Mouse (Mus musculus) large intestine, adult 2 months (tissue): ENCODE results near the gene Epb41l3. TPM values are rescaled to one million over a fixed set of nuclear protein-coding genes. Genes with fewer than 3 reads are reported as not detected.

Source experiments
- DNase-seq: peaks from one replicate; pipeline ENCODE4 v3.0.0-alpha.2; 2012; ENCODE audit warnings: low read depth, low spot score
- WGBS: fragments of 180-500 bp; shearing (Covaris S2); methylation state at CpG from one replicate; pipeline ENCODE4 v1.1.7; 2018; 5-methylcytosine and 5-hydroxymethylcytosine counted together
- polyA plus RNA-seq: library from polyadenylated mRNA; depleted of rRNA; stranded (reverse); fragments of >200 nt; gene quantifications from 2 replicates; pipeline ENCODE4 v1.2.3, GENCODE M21; 2012; rRNA removed

The Epb41l3 gene
- polyA plus RNA-seq, 1 experiment: 37.9 TPM

DNA sequence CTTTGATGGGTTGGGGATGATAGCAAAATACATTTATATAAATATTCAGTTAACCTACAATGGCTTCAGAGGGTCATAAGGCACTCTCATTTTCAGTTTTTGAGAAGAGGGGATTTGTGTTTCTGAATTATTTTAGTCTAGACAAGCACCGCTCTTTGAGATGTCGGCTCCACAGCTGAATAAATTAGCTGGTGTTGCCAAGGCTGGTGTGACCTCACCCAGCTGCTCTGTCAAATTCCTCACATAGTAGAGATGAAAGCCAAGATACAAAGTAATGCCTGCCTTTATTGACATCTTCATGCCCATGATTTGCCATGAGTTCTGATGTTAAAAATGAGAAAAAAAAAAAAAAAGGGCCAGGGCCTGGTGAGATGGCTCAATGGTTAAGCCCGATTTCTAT, 214.8 kb downstream of the Epb41l3 start:
- 89% methylated on average over 3 of the region's 3 CpGs for WGBS
- DNase-seq: no peak

- no peak for DNase-seq
- WGBS: 55% methylated on average over 4 of the region's 4 CpGs
Observed at GRCm38 (mm10) chr17:69301552-69301951, 226.1 kb downstream of the Epb41l3 start.

GRCm38 (mm10) chr17:69303579-69304274, 228.2 kb downstream of the Epb41l3 start:
- no peak for DNase-seq
- 78% methylated on average over 11 of the region's 11 CpGs for WGBS

GRCm38 (mm10) chr17:69307636-69308035, 232.2 kb downstream of the Epb41l3 start:
- 83% methylated on average over 9 of the region's 9 CpGs for WGBS
- no peak for DNase-seq

- 84% methylated on average over 4 of the region's 4 CpGs for WGBS
- DNase-seq: no peak
Observed at GRCm38 (mm10) chr17:69309872-69310271, 234.4 kb downstream of the Epb41l3 start.

DNA sequence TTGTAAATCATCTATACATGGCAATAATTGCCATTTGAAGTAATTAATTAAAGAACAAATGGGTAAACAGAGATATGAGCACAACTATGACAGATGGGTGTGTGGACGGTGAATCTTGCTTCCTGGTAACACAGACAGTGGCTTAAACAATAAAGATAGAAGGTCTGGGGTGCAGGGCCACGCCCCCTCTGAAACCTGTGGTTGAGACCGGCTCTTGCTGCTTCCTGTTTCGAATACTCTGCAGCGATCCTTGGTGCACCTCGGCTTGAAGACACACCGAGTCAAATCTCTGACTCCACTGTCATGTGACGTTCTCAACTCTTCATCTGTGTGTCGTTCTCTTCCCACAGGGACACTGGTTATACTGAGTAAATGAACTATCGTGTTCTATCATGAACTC, 245.0 kb downstream of the Epb41l3 start:
- DNase-seq: no peak
- 76% methylated on average over 10 of the region's 10 CpGs for WGBS

DNA sequence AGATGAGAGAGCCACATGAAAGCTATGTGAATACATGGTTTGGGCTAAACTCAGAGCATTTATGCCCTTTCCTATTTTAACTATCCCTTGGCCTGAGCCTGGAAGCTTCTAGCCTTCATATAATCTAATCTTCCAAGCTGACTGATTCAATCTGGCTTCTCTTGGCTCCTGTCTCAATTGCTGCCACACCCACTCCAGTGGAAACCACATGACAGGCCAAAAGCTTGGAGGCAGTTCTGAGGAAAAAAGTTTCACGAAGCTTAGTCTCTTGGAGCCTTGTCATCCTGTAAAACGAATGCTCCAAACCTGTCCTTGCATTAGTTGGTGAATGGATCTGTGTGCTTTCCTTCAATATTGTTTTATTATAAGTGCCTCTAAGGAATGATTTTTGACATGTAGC, 247.2 kb downstream of the Epb41l3 start:
- 90% methylated on average over 2 of the region's 2 CpGs for WGBS
- DNase-seq: no peak

Other genes with a start within 250 kb of the Epb41l3 start
- 0.19 and 0.36 TPM in 2 replicates for gene Tmem200c, start 249.1 kb upstream of the Epb41l3 start, polyA plus RNA-seq